Mouse (Mus musculus): ENCODE results near the gene Gemin5. TPM values are rescaled to one million over a fixed set of nuclear protein-coding genes. Genes with fewer than 3 reads are reported as not detected.

Gemin5 gene
- total and polyA plus RNA-seq, 3 experiments, result 66.7 to 89.6 (median 88.6) TPM

GRCm38 (mm10) chr11:58211062-58211681 is 42.8 kb upstream of the Gemin5 start:
- Histone ChIP-seq H3K36me3 (replicated peaks in 1 of 2; ENCODE audit: control insufficient read depth in 1 of 2, insufficient read depth in 1 of 2, low read length in 1 of 2) (peaks cover 16 to 23% of the 10 kb centered on the region in 2 experiments), H3K79me2 (replicated peaks; ENCODE audit: control insufficient read depth, extremely low read depth, insufficient read depth, poor library complexity, severe bottlenecking) (peaks cover 5% of the 10 kb centered on the region; the same call in 1 of the 2 replicates), H3K9me3 (replicated peaks; ENCODE audit: low read length) (no peaks in the 10 kb centered on the region), H3K4me1 (ENCODE audit: control insufficient read depth in 1 of 2, insufficient read depth in 2 of 2) (peaks cover 31 to 63% of the 10 kb centered on the region in 2 experiments), H3K27ac (ENCODE audit: insufficient read depth, low read depth) (peak overlapping the region; percentile 92), H3K9ac (ENCODE audit: insufficient read depth, low read depth) (peak overlapping the region; percentile 67), H3K4me2 (ENCODE audit: insufficient read depth, low read depth, poor library complexity, severe bottlenecking) (peak overlapping the region; percentile 84), H3K4me3 (replicated peaks in 1 of 3; ENCODE audit: low read depth in 2 of 3, low read length in 2 of 3, poor library complexity in 1 of 3) (peak overlapping the region; percentile 0 to 31 (median 7)), H3K27me3 (replicated peaks) (no peaks in the 10 kb centered on the region)
- dilution Hi-C loops (cut with MboI; ENCODE audit: extremely low pct_ligation_motif_present, extremely low pct_unique_long_range_greater_than_20kb, low sequenced_read_pairs), result no loop called here
- TF ChIP-seq PAX5 (IDR thresholded peaks at IDR 0.05; ENCODE audit: low read length) (no peak), POLR2A (IDR thresholded peaks at IDR 0.05; ENCODE audit: low read depth, low read length) (peak; percentile 51), JUND (conservative IDR thresholded peaks at IDR 0.05; ENCODE audit: low read depth, low read length) (peak; percentile 56; the same call in 1 of the 2 replicates), MXI1 (IDR thresholded peaks at IDR 0.05; ENCODE audit: low read depth, low read length) (peak; percentile 90), HCFC1 (IDR thresholded peaks at IDR 0.05; ENCODE audit: low read depth, low read length) (peak; percentile 36), USF2 (conservative IDR thresholded peaks at IDR 0.05; ENCODE audit: low read depth, low read length) (peak; percentile 87), RCOR1 (conservative IDR thresholded peaks at IDR 0.05; ENCODE audit: low read depth, low read length) (no peak), SMC3 (IDR thresholded peaks at IDR 0.05; ENCODE audit: low read depth, low read length) (peak; percentile 18), ETS1 (conservative IDR thresholded peaks at IDR 0.05; ENCODE audit: low read depth, low read length) (peak; percentile 100), GABPA (IDR thresholded peaks at IDR 0.05; ENCODE audit: insufficient replicate concordance, low read depth, low read length) (no peak), MAX (IDR thresholded peaks at IDR 0.05; ENCODE audit: low read length) (peak; percentile 96), JUN (IDR thresholded peaks at IDR 0.05; ENCODE audit: insufficient read depth, low read depth, low read length) (peak; percentile 40), MAFK (IDR thresholded peaks at IDR 0.05; ENCODE audit: insufficient replicate concordance, low read length) (peak; percentile 63; the same call in 1 of the 2 replicates), TCF12 (IDR thresholded peaks at IDR 0.05; ENCODE audit: low read depth, low read length) (peak; percentile 85), CHD1 (IDR thresholded peaks at IDR 0.05; ENCODE audit: low read depth, low read length) (no peak), MYC (IDR thresholded peaks at IDR 0.05; ENCODE audit: low read depth, low read length) (peak; percentile 92), IRF4 (IDR thresholded peaks at IDR 0.05; ENCODE audit: low read depth, low read length) (peak; percentile 65), NRF1 (IDR thresholded peaks at IDR 0.05; ENCODE audit: low read depth, low read length) (peak; percentile 36), MEF2A (IDR thresholded peaks at IDR 0.05; ENCODE audit: borderline replicate concordance, low read depth, low read length) (peak; percentile 93), E2F4 (IDR thresholded peaks at IDR 0.05; ENCODE audit: insufficient replicate concordance, low read depth, low read length) (no peak), UBTF (IDR thresholded peaks at IDR 0.05; ENCODE audit: low read depth, low read length) (no peak), NELFE (IDR thresholded peaks at IDR 0.05; ENCODE audit: low read depth, low read length) (peak; percentile 4; the same call in 1 of the 2 replicates), POLR2AphosphoS2 (IDR thresholded peaks at IDR 0.05; ENCODE audit: low read depth, low read length) (no peak), ZMIZ1 (IDR thresholded peaks at IDR 0.05; ENCODE audit: low read depth, low read length) (no peak; the same call in 1 of the 2 replicates), USF1 (IDR thresholded peaks at IDR 0.05; ENCODE audit: low read depth, low read length) (peak; percentile 93), EP300 (IDR thresholded peaks at IDR 0.05; ENCODE audit: low read length) (peak; percentile 61), SIN3A (IDR thresholded peaks at IDR 0.05; ENCODE audit: low read length) (no peak; the same call in 1 of the 2 replicates), BHLHE40 (IDR thresholded peaks at IDR 0.05; ENCODE audit: low read depth, low read length) (peak; percentile 80), ZKSCAN1 (IDR thresholded peaks at IDR 0.05; ENCODE audit: borderline replicate concordance, low read depth, low read length) (no peak), RAD21 (IDR thresholded peaks at IDR 0.05; ENCODE audit: low read depth, low read length) (no peak), KAT2A (IDR thresholded peaks at IDR 0.05; ENCODE audit: insufficient replicate concordance, low read length) (no peak), ZC3H11A (IDR thresholded peaks at IDR 0.05; ENCODE audit: low read depth, low read length) (no peak), ELF1 (IDR thresholded peaks at IDR 0.05; ENCODE audit: low read depth, low read length) (peak; percentile 70), CTCF (conservative IDR thresholded peaks at IDR 0.05 in 1 of 2, IDR thresholded peaks at IDR 0.05 in 1 of 2; ENCODE audit: low read depth in 2 of 2, low read length in 2 of 2) (no peak), MAZ (IDR thresholded peaks at IDR 0.05; ENCODE audit: low read depth, low read length) (peak; percentile 64; the same call in 1 of the 2 replicates), TBP (conservative IDR thresholded peaks at IDR 0.05; ENCODE audit: low read depth, low read length) (peak; percentile 66), ZNF384 (IDR thresholded peaks at IDR 0.05; ENCODE audit: low read depth, low read length) (no peak), CHD2 (IDR thresholded peaks at IDR 0.05; ENCODE audit: low read length) (0 out of 2 replicates have a peak, but pooled peaks have one; percentile 16)
- peak; percentile 82 for DNase-seq (ENCODE audit: extremely low read depth)
- in situ Hi-C loops (cut with MboI; ENCODE audit: low pct_ligation_motif_present, low pct_unique_long_range_greater_than_20kb, low sequenced_read_pairs), result no loop called here

Measured in CH12.LX (cell line).